Mouse (Mus musculus) myocyte (in vitro differentiated cells): ENCODE data around the gene Slc25a24.

Experiments
- E2F4 ChIP-seq: IDR thresholded peaks from one replicate; pipeline ENCODE4 v1.6.1; 2011; ENCODE audit warnings: mild to moderate bottlenecking, control low read depth, moderate library complexity; ENCODE audit not compliant: insufficient read depth
- MYOD1 ChIP-seq, 3 experiments: IDR thresholded peaks; one replicate each; pipeline ENCODE4 v1.6.1; 2011; ENCODE audit warnings: control low read depth in 2 of 3, low read depth in 2 of 3, mild to moderate bottlenecking in 2 of 3, moderate library complexity in 1 of 3; ENCODE audit not compliant: insufficient read length in 2 of 3, control insufficient read depth in 1 of 3
- MYOG ChIP-seq, 3 experiments: IDR thresholded peaks; one replicate each; pipeline ENCODE4 v1.6.1; 2011; ENCODE audit warnings: control low read depth in 2 of 3, low read depth in 2 of 3, mild to moderate bottlenecking in 2 of 3; ENCODE audit not compliant: insufficient read length in 2 of 3, control insufficient read depth in 1 of 3, insufficient read depth in 1 of 3
- POLR2A ChIP-seq: IDR thresholded peaks from one replicate; pipeline ENCODE4 v1.6.1; 2011; ENCODE audit warnings: low read depth, mild to moderate bottlenecking, control low read depth, moderate library complexity; ENCODE audit not compliant: insufficient read length
- SRF ChIP-seq: IDR thresholded peaks from one replicate; pipeline ENCODE4 v1.6.1; 2011; ENCODE audit warnings: low read depth; ENCODE audit not compliant: control insufficient read depth, insufficient read length
- TCF3 ChIP-seq: IDR thresholded peaks from one replicate; pipeline ENCODE4 v1.6.1; 2011; ENCODE audit warnings: low read depth, control low read depth; ENCODE audit not compliant: insufficient read length
- USF1 ChIP-seq: IDR thresholded peaks from one replicate; pipeline ENCODE4 v1.6.1; 2011; ENCODE audit warnings: low read depth, mild to moderate bottlenecking, control low read depth, moderate library complexity

DNA sequence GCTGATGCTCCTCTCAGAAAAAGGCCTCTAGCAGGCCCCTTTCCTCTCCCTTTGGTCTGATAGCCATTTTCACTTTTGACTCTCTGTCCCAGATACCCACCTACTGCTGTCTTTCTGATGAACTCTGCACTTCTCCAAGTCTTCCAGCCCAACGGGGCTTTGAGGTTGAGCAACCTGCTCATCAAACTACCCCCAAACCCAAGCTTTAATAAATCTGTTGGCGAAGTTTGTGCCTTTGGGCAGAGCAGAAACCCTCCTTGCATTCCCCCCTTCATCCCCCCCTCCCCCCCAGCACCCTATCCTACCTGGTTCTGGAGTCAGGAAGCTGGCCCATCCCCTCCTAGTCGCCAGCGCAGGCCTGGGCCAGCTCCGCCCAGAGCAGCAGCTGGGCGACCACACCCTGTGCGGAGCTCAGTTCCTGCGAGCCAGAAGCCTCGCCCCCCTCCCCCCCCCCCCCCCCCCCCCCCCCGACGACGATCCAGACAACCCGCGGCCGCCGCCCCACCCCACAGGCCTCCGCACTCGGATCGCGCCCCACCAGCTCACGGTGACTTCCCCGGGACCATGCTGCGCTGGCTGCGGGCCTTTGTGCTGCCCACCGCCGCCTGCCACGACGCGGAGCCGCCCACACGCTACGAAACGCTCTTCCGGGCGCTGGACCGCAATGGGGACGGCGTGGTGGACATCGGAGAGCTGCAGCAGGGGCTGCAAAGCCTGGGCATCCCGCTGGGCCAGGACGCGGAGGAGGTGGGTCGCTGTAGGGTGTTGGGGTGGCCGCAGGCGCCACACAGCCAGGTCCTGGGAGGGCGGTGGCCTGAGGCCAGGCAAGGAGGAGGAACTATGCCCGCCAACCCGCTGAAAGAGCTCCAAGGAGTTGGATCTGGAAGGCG is at the start of gene Slc25a24:
- TF ChIP-seq MYOD1 (IDR thresholded peaks at IDR 0.05; ENCODE audit: control insufficient read depth in 1 of 3, insufficient read length in 2 of 3, low read depth in 2 of 3), result peak in 2 of 3 experiments; percentile 78 to 86
- no peak for TF ChIP-seq USF1
- TF ChIP-seq POLR2A, result peak; percentile 80
- TF ChIP-seq E2F4, result no peak
- peak; percentile 49 to 83 (median 78) for TF ChIP-seq MYOG (IDR thresholded peaks at IDR 0.05; ENCODE audit: control insufficient read depth in 1 of 3, insufficient read depth in 1 of 3, insufficient read length in 2 of 3, low read depth in 2 of 3)
- no peak for TF ChIP-seq TCF3
- no peak for TF ChIP-seq SRF
